Mouse (Mus musculus) stomach, embryonic 16.5 days (tissue): Measurements from ENCODE around the gene Ggt5. TPM values are rescaled to one million over a fixed set of nuclear protein-coding genes. Genes with fewer than 3 reads are reported as not detected.

Experiments
- ATAC-seq: fragments of 200-750 bp; cut with Nextera tagmentation; 2 replicates; pipeline ENCODE4 v1.8.0; 2017; ENCODE audit warnings: moderate number of reproducible peaks, moderate TSS enrichment; ENCODE audit not compliant: insufficient read depth, low FRiP score
- H3K27ac ChIP-seq: fragments of 300-500 bp; sonication (generic); 2 replicates; pipeline ENCODE4 v1.5.1; 2014; ENCODE audit warnings: low read length
- H3K27me3 ChIP-seq: fragments of 300-500 bp; sonication (generic); 2 replicates; pipeline ENCODE4 v1.6.1; 2014; ENCODE audit warnings: low read length, control low read depth, mixed read lengths; ENCODE audit not compliant: control insufficient read depth, insufficient read depth
- H3K36me3 ChIP-seq: fragments of 300-500 bp; sonication (generic); 2 replicates; pipeline ENCODE4 v1.6.1; 2014; ENCODE audit warnings: low read length; ENCODE audit not compliant: control insufficient read depth, insufficient read depth
- H3K4me1 ChIP-seq: fragments of 300-500 bp; sonication (generic); 2 replicates; pipeline ENCODE4 v1.6.1; 2014; ENCODE audit warnings: low read length, control low read depth, mixed read lengths; ENCODE audit not compliant: control insufficient read depth, insufficient read depth
- H3K4me2 ChIP-seq: fragments of 300-500 bp; sonication (generic); 2 replicates; pipeline ENCODE4 v1.6.1; 2014; ENCODE audit warnings: low read depth, low read length, mixed read lengths
- H3K4me3 ChIP-seq: fragments of 300-500 bp; sonication (generic); replicated peaks from 2 replicates; pipeline ENCODE4 v1.5.1; 2014; ENCODE audit warnings: mild to moderate bottlenecking, low read length
- H3K9ac ChIP-seq: fragments of 300-500 bp; sonication (generic); 2 replicates; pipeline ENCODE4 v1.6.1; 2014; ENCODE audit warnings: low read length
- H3K9me3 ChIP-seq: fragments of 300-500 bp; sonication (generic); replicated peaks from 2 replicates; pipeline ENCODE4 v1.6.1; 2016; ENCODE audit warnings: low read length, control low read depth; ENCODE audit not compliant: control insufficient read depth
- WGBS: fragments of 180-500 bp; shearing (Covaris S2); extraction: QIAGEN DNeasy Blood & Tissue Kit; methylation state at CpG from one replicate; pipeline ENCODE4 v1.1.7; 2014; 5-methylcytosine and 5-hydroxymethylcytosine counted together
- polyA plus RNA-seq: library from polyadenylated mRNA; unstranded; fragments of >200 nt; fragmentation: Nextera tagmentation; extraction: Ambion mirVana; gene quantifications from 2 replicates; pipeline ENCODE4 v1.2.1, GENCODE M21; 2015

The Ggt5 gene
- polyA plus RNA-seq, 1 experiment from 2014 or later: 6.5 TPM

DNA sequence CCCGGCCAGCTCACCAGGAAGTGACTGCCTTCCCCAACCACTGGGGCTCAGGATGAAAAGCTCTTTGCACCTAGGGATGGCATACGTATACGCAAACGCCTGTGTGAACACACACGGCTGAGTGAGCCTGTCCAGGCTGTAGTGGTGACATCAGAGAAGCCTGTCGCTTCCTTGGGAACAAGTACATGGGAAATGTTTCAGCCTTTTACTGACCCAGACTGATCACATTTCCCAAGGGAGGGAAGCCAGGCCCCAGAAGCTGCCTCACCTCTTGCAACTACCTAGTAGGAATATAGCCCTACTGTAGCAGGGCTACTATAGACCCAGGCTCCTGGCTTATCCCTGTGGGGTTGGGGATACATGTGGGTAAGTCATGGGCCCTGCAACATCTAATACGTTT is 3.4 kb downstream of the Ggt5 start:
- 69% methylated on average over 7 of the region's 7 CpGs for WGBS
- H3K4me3 ChIP-seq: no peak overlapping the region
- H3K9ac ChIP-seq: no peak overlapping the region
- H3K36me3 ChIP-seq: no peaks in the 10 kb centered on the region
- H3K27ac ChIP-seq: no peak overlapping the region
- no peak for ATAC-seq
- H3K4me1 ChIP-seq: peaks cover 33% of the 10 kb centered on the region
- no peaks in the 10 kb centered on the region for H3K9me3 ChIP-seq
- no peaks in the 10 kb centered on the region for H3K27me3 ChIP-seq
- H3K4me2 ChIP-seq: no peak overlapping the region

DNA sequence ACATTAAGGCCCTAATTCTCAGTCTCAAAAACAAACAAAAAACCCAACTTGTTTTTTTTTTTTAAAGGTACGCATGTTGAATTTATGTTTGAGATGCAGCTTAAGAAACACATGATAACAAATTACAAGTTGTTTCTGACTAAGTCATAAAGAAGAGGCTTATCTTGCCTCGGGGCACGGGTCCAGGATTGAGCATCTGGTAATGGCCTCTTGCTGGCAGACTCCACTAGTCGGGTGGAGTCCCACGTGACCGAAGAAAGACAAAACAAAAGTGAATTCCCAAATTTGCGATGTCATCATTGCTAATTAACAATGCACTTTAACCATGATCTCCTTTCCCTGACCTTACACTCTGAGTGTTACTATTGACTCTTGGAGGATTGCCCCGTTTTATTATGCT is 6.8 kb downstream of the Ggt5 start:
- H3K4me1 ChIP-seq: peaks cover 15% of the 10 kb centered on the region
- WGBS: 69% methylated on average over 8 of the region's 8 CpGs
- H3K27me3 ChIP-seq: no peaks in the 10 kb centered on the region
- no peak overlapping the region for H3K4me2 ChIP-seq
- H3K36me3 ChIP-seq: no peaks in the 10 kb centered on the region
- no peaks in the 10 kb centered on the region for H3K9me3 ChIP-seq
- H3K4me3 ChIP-seq: no peak overlapping the region
- no peak for ATAC-seq
- H3K9ac ChIP-seq: no peak overlapping the region
- H3K27ac ChIP-seq: no peak overlapping the region

DNA sequence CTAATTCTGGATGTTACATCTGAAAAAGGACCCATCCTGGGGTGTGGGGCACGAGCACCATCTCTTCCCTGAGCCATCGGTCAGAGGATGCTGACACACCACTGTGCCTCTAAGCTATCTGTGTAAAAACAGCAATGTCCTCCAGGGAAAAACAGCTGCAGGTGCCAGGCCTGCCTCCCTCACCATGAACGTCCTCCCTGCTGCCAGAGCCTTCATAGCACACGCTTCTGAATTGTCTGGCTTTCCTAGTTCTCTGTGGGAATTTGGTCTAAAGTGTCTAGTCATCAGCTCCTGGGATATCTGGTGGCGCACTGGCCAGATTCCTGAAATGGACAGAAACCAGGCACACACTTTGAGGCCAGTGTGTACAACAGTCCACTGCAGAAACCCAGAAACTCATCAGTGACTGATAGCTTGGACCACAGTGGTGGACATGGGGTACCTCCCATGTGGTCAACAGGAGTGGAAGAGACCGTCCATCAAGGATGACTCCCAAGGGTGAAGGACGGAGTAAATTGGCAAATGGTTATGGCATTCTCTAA is 11.1 kb downstream of the Ggt5 start:
- Histone ChIP-seq H3K27ac (no peak overlapping the region), H3K4me1 (no peaks in the 10 kb centered on the region), H3K4me2 (no peak overlapping the region), H3K9ac (no peak overlapping the region), H3K36me3 (no peaks in the 10 kb centered on the region), H3K27me3 (no peaks in the 10 kb centered on the region), H3K4me3 (no peak overlapping the region), H3K9me3 (no peaks in the 10 kb centered on the region)
- ATAC-seq: no peak
- WGBS: 78% methylated on average over 7 of the region's 7 CpGs

DNA sequence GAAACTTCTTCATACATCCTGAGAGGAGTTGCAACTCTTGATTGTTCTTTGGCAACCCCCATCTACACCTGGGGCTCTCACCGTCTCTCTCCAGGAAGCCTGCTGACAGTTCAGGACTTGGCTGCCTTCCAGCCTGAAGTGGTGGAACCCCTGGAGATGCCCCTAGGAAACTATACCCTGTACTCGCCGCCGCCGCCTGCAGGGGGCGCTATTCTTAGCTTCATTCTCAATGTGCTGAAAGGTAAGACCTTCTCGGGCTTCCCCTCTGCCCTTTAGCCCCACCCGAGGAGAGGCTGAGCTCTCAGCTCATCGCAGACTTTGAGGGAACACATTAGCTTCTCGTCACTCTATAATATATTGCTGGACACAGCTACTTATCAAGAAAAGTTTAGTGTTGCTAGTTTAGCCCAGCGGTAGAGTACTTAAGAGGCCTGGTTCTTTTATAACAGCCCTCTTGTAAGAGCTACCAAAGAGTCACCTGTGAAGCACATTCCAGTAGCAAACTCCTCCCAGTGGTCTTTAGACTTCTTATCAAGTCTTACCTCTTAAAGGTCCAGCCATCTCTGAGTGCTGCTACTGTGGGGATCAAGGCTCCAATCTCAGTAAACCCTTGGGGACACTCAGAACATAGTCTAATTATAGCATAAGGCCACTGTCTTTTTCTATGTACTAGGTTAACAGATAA is 16.2 kb downstream of the Ggt5 start:
- ATAC-seq: no peak
- Histone ChIP-seq H3K4me2 (no peak overlapping the region), H3K9me3 (no peaks in the 10 kb centered on the region), H3K27me3 (no peaks in the 10 kb centered on the region), H3K27ac (no peak overlapping the region), H3K4me1 (0 out of 2 replicates have a peak, but pooled peaks cover under 1% of the 10 kb centered on the region), H3K36me3 (no peaks in the 10 kb centered on the region), H3K4me3 (no peak overlapping the region), H3K9ac (no peak overlapping the region)
- WGBS: 35% methylated on average over 11 of the region's 11 CpGs

DNA sequence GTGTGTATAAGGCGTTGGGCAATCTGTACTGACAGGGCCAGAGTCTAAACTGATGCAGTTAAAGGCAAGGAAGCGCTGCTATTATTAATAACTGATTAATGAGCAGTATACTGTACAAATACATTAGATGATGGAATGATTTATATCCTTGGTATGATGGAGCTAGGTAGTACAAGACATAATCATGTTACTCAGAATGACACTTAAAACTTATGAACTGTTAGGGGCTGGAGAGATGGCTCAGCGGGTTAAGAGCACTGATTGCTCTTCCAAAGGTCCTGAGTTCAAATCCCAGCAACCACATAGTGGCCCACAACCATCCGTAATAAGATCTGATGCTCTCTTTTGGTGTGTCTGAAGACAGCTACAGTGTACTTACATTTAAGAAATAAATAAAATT is 18.1 kb downstream of the Ggt5 start:
- Histone ChIP-seq H3K4me2 (no peak overlapping the region), H3K36me3 (no peaks in the 10 kb centered on the region), H3K27me3 (no peaks in the 10 kb centered on the region), H3K4me3 (no peak overlapping the region), H3K4me1 (0 out of 2 replicates have a peak, but pooled peaks cover 5% of the 10 kb centered on the region), H3K9me3 (no peaks in the 10 kb centered on the region), H3K27ac (no peak overlapping the region), H3K9ac (no peak overlapping the region)
- WGBS: 86% methylated on average over 4 of the region's 4 CpGs
- ATAC-seq: no peak

DNA sequence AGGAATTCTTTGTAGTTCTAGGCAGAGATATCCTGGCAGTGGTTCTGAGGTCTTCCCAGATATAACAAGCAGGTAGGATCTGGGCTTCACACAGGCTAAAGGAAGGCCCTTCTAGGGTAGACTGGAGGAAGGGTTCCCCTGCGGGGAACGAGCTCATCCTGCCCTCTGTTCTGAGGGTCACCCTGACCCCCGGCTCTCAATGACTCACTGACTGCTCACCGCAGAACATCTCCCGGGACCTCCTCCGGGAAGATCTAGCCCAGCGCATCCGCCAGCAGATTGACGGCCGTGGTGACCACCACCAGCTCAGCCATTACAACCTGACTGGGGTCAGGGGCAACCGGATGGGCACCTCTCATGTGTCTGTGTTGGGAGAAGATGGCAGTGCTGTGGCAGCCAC is 19.8 kb downstream of the Ggt5 start:
- 90% methylated on average over 11 of the region's 11 CpGs for WGBS
- no peak overlapping the region for H3K9ac ChIP-seq
- H3K27me3 ChIP-seq: no peaks in the 10 kb centered on the region
- H3K9me3 ChIP-seq: no peaks in the 10 kb centered on the region
- H3K4me3 ChIP-seq: no peak overlapping the region
- H3K4me2 ChIP-seq: no peak overlapping the region
- no peaks in the 10 kb centered on the region for H3K36me3 ChIP-seq
- no peak for ATAC-seq
- 0 out of 2 replicates have a peak, but pooled peaks cover 5% of the 10 kb centered on the region for H3K4me1 ChIP-seq
- H3K27ac ChIP-seq: no peak overlapping the region

DNA sequence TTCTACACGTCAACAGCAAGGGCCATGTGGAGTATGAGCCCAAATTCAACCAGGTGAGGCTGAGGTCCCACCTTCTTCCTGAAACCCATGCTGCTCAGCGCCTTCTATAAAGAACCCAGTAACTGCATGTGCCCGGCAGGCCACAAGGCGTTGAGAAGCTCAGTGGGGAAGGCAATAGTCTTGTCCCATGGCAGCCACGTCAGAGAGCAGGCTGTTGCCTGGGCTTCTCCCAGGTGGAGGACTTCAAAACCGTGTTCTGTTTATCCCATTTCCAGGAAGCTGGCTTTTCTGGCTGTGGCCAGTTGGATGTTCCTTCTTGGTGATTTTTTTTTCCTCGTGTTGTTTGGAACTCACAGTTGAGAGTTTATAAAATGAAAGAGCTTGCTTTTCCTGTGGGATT is 21.3 kb downstream of the Ggt5 start:
- Histone ChIP-seq H3K4me1 (0 out of 2 replicates have a peak, but pooled peaks cover 5% of the 10 kb centered on the region), H3K4me3 (no peak overlapping the region), H3K27ac (no peak overlapping the region), H3K36me3 (no peaks in the 10 kb centered on the region), H3K9me3 (no peaks in the 10 kb centered on the region), H3K9ac (no peak overlapping the region), H3K4me2 (no peak overlapping the region), H3K27me3 (no peaks in the 10 kb centered on the region)
- no peak for ATAC-seq
- 37% methylated on average over 7 of the region's 7 CpGs for WGBS

DNA sequence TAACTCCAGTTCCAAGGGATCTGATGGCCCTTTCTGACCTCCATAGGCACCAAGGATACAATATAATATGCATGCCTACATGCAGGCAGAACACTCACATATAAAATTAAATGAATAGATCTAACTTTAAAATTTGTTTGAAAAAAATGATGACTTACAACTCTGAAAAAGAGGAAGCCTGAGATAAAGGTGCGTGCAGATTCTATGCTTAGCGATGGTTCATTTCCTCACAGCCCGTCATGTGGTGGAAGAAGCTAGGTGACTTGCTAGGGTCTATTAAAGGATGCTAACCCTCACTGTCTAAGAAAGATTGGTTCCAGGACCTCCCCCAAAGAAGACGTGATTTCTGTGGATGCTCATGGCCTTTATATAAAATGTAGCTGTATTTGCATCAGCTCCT is 26.9 kb downstream of the Ggt5 start:
- 84% methylated on average over 4 of the region's 4 CpGs for WGBS
- no peak overlapping the region for H3K9ac ChIP-seq

DNA sequence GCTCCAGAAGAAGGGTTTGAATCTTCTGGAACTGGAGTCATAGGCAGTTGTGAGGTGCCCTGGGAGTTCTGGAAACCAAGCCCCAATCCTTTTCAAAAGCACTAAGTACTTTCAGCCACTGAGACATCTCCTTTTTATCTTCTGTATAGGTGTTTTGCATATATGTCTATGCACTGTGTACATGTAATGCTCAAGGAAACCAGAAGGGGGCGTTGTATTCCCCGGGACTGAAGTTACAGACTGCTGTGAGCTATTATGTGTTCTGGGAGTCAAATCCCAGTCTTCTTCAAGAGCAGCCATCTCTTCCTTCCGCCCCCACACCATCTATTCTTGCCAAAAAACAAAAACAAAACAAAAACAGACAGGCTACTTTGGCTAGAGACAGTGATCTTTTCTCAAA is 31.7 kb downstream of the Ggt5 start:
- Histone ChIP-seq H3K4me2 (no peak overlapping the region), H3K27ac (no peak overlapping the region), H3K9me3 (no peaks in the 10 kb centered on the region), H3K4me3 (no peak overlapping the region), H3K27me3 (no peaks in the 10 kb centered on the region), H3K4me1 (0 out of 2 replicates have a peak, but pooled peaks cover 2% of the 10 kb centered on the region), H3K9ac (no peak overlapping the region), H3K36me3 (no peaks in the 10 kb centered on the region)
- 54% methylated on average over 3 of the region's 3 CpGs for WGBS
- ATAC-seq: no peak

More for the DNA sequence above, 26.9 kb downstream of the Ggt5 start:
- no peak overlapping the region for H3K27ac ChIP-seq
- H3K9me3 ChIP-seq: no peaks in the 10 kb centered on the region
- no peaks in the 10 kb centered on the region for H3K36me3 ChIP-seq
- no peaks in the 10 kb centered on the region for H3K27me3 ChIP-seq
- H3K4me2 ChIP-seq: no peak overlapping the region
- no peaks in the 10 kb centered on the region for H3K4me1 ChIP-seq
- no peak overlapping the region for H3K4me3 ChIP-seq
- ATAC-seq: no peak
